Comparison of ENCODE assay signal across 11 mouse cellular contexts in the genomic region with DNA sequence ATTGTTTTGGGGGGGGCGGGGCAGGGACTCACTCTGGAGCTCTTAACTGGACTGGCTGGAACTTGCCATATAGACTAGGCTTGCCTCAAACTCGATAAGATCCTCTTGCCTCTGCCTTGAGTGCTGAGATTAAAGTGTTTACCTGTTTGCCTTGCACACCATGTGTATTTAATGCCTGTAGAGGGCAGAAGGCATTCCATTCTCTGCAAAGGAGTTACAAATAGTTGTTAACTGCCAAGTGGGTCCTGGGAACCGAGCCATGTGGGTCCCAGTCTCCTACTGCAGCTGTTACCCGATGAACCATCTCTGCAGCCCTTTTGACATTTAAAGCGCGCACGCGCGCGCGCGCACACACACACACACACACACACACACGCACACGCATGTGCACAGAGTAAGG. TPM values are rescaled to one million over a fixed set of nuclear protein-coding genes. Genes with fewer than 3 reads are reported as not detected.
DNase-seq lines count a peak whose midpoint lies in the region; ATAC-seq and TF ChIP-seq lines count a peak whose summit lies in the region.
"Had no signal": no experiment of that assay in that cellular context is flagged by ENCODE, and none has a peak within 500 bp of the region (broad histone marks: within the 10 kb centered on the region; RNA-seq: fewer than 3 reads in every experiment).

No protein-coding gene starts in this region.

- H3K9ac ChIP-seq in kidney, postnatal 0 days (ENCODE audit: low read depth, low read length): no peak overlapping the region
- H3K9ac ChIP-seq in hindbrain, embryonic 13.5 days: no peak overlapping the region
- H3K9ac ChIP-seq in stomach, embryonic 14.5 days (replicated peaks; ENCODE audit: low read depth, low read length): no peak overlapping the region

- H3K36me3 ChIP-seq in kidney, postnatal 0 days (ENCODE audit: insufficient read depth, low read length): peaks cover 38% of the 10 kb centered on the region; the same call in 1 of the 2 replicates
- H3K36me3 ChIP-seq in hindbrain, embryonic 13.5 days: peaks cover 40% of the 10 kb centered on the region
- peaks cover 40% of the 10 kb centered on the region for H3K36me3 ChIP-seq in stomach, embryonic 14.5 days (ENCODE audit: control insufficient read depth, insufficient read depth, low read length)

- no peak for DNase-seq in kidney, postnatal 0 days (ENCODE audit: low spot score)
- DNase-seq in kidney, postnatal 10 days: no peak
- DNase-seq in lung, adult 18-20 months: peak; percentile 61 to 62
- no peak for DNase-seq in frontal cortex, postnatal 25 days (ENCODE audit: low spot score in 2 of 2)
- no peak for DNase-seq in right cerebral cortex, postnatal 4 days
- no peak for DNase-seq in ovary, postnatal 10 days (ENCODE audit: low spot score)
- DNase-seq: thymus, postnatal 4 days had no signal

- H3K4me3 ChIP-seq in kidney, postnatal 0 days (replicated peaks; ENCODE audit: low read depth, low read length): no peak overlapping the region
- H3K4me3 ChIP-seq in hindbrain, embryonic 13.5 days: peak overlapping the region; percentile 74
- H3K4me3 ChIP-seq in stomach, embryonic 14.5 days (ENCODE audit: low read depth, low read length): no peak overlapping the region

- no peaks in the 10 kb centered on the region for H3K9me3 ChIP-seq in kidney, postnatal 0 days (replicated peaks; ENCODE audit: low read length)
- no peaks in the 10 kb centered on the region for H3K9me3 ChIP-seq in hindbrain, embryonic 13.5 days
- H3K9me3 ChIP-seq in stomach, embryonic 14.5 days (ENCODE audit: control insufficient read depth, low read depth, low read length): no peaks in the 10 kb centered on the region

- H3K4me2 ChIP-seq in kidney, postnatal 0 days (ENCODE audit: low read length): peak overlapping the region; percentile 77; the same call in 1 of the 2 replicates
- H3K4me2 ChIP-seq in hindbrain, embryonic 13.5 days: peak overlapping the region; percentile 89
- H3K4me2 ChIP-seq in stomach, embryonic 14.5 days (replicated peaks; ENCODE audit: low read depth, low read length): peak overlapping the region; percentile 64; the same call in 1 of the 2 replicates

- no peak for ATAC-seq in kidney, postnatal 0 days (replicated peaks; ENCODE audit: low FRiP score, low read depth)
- no peak for ATAC-seq in hindbrain, embryonic 13.5 days (ENCODE audit: low FRiP score)
- ATAC-seq in stomach, embryonic 14.5 days (ENCODE audit: insufficient number of reproducible peaks, insufficient read depth, low FRiP score, low read depth): no peak

- TF ChIP-seq CTCF in kidney, postnatal 0 days (IDR thresholded peaks at IDR 0.05; ENCODE audit: low read depth): no peak

- H3K4me1 ChIP-seq in kidney, postnatal 0 days (replicated peaks; ENCODE audit: insufficient read depth, low read length): peaks cover 10% of the 10 kb centered on the region; the same call in 1 of the 2 replicates
- H3K4me1 ChIP-seq in hindbrain, embryonic 13.5 days (replicated peaks): peaks cover 32% of the 10 kb centered on the region
- H3K4me1 ChIP-seq in stomach, embryonic 14.5 days (ENCODE audit: control insufficient read depth, insufficient read depth, low read length): peaks cover 15% of the 10 kb centered on the region; the same call in 1 of the 2 replicates

- no peak overlapping the region for H3K27ac ChIP-seq in kidney, postnatal 0 days
- H3K27ac ChIP-seq in hindbrain, embryonic 13.5 days: no peak overlapping the region
- H3K27ac ChIP-seq in stomach, embryonic 14.5 days (ENCODE audit: low read length): no peak overlapping the region

- WGBS in kidney, postnatal 0 days: 89% methylated on average over 14 of the region's 14 CpGs
- WGBS in hindbrain, embryonic 13.5 days: 92% methylated on average over 14 of the region's 14 CpGs
- WGBS in stomach, embryonic 14.5 days: 90% methylated on average over 14 of the region's 14 CpGs

- H3K27me3 ChIP-seq in kidney, postnatal 0 days (ENCODE audit: insufficient read depth, low read length): no peaks in the 10 kb centered on the region
- peaks cover 4% of the 10 kb centered on the region for H3K27me3 ChIP-seq in hindbrain, embryonic 13.5 days
- H3K27me3 ChIP-seq in stomach, embryonic 14.5 days (ENCODE audit: control insufficient read depth, insufficient read depth, low read length): no peaks in the 10 kb centered on the region

RNA-seq across cellular contexts. Expression of a gene that starts 1.4 kb away (rescaled TPM):
- 16.4 and 18.0 TPM in 2 replicates for polyA plus RNA-seq in kidney, postnatal 0 days (2015; fragmentation: Nextera tagmentation; extraction: Ambion mirVana)
- polyA plus RNA-seq in hindbrain, embryonic 13.5 days (2015; fragmentation: Nextera tagmentation; extraction: Ambion mirVana): 29.4 and 31.0 TPM in 2 replicates
- polyA plus RNA-seq in stomach, embryonic 14.5 days (2014; fragmentation: Nextera tagmentation; extraction: Ambion mirVana): 29.0 and 31.3 TPM in 2 replicates

RNA-seq across cellular contexts. Expression of a gene that starts 8.8 kb away (rescaled TPM):
- polyA plus RNA-seq in kidney, postnatal 0 days (2015; fragmentation: Nextera tagmentation; extraction: Ambion mirVana): 963 and 1,015 TPM in 2 replicates
- 592 and 624 TPM in 2 replicates for polyA plus RNA-seq in hindbrain, embryonic 13.5 days (2015; fragmentation: Nextera tagmentation; extraction: Ambion mirVana)
- polyA plus RNA-seq in stomach, embryonic 14.5 days (2014; fragmentation: Nextera tagmentation; extraction: Ambion mirVana): 503 and 572 TPM in 2 replicates

RNA-seq across cellular contexts. Expression of a gene that starts 11.4 kb away (rescaled TPM):
- polyA plus RNA-seq in kidney, postnatal 0 days (2015; fragmentation: Nextera tagmentation; extraction: Ambion mirVana): 1.2 TPM in 1 of 2 replicates, not detected in the other
- not detected in 2 replicates for polyA plus RNA-seq in hindbrain, embryonic 13.5 days (2015; fragmentation: Nextera tagmentation; extraction: Ambion mirVana)
- polyA plus RNA-seq in stomach, embryonic 14.5 days (2014; fragmentation: Nextera tagmentation; extraction: Ambion mirVana): not detected in 2 replicates
- polyA plus RNA-seq: large intestine, adult 2 months; neural tube, embryonic 11.5 days had no signal

RNA-seq across cellular contexts. Expression of a gene that starts 18.3 kb away (rescaled TPM):
- polyA plus RNA-seq in kidney, postnatal 0 days (2015; fragmentation: Nextera tagmentation; extraction: Ambion mirVana): 1.0 and 1.2 TPM in 2 replicates
- 0.26 and 0.51 TPM in 2 replicates for polyA plus RNA-seq in hindbrain, embryonic 13.5 days (2015; fragmentation: Nextera tagmentation; extraction: Ambion mirVana)
- polyA plus RNA-seq in stomach, embryonic 14.5 days (2014; fragmentation: Nextera tagmentation; extraction: Ambion mirVana): 0.36 and 0.67 TPM in 2 replicates

Comparison
In these comparisons a context has a peak if more than half of its experiments do, and no peak if none do; other contexts are left out.
1. DNase-seq: peak in lung, adult 18-20 months (2 of 2); none in kidney, postnatal 0 days (single experiment), kidney, postnatal 10 days (single experiment), frontal cortex, postnatal 25 days (0 of 2), right cerebral cortex, postnatal 4 days (single experiment) and ovary, postnatal 10 days (single experiment).
2. Peak in every context shown above with its lines, with median percentiles within 50 percentile points of each other: H3K4me2 ChIP-seq.